Mouse (Mus musculus) midbrain, embryonic 15.5 days (tissue): ENCODE measurements around the gene Anapc10. TPM values are rescaled to one million over a fixed set of nuclear protein-coding genes. Genes with fewer than 3 reads are reported as not detected.
A peak's percentile ranks its signal among the peaks of the same experiment; 100 is the strongest.
"Not testable (repeated sequence)": the region's sequence is repeated elsewhere in the genome, so short reads cannot be mapped to it uniquely, and the experiment has no call there.

Experiments used
- ATAC-seq: fragments of 200-750 bp; cut with Nextera tagmentation; replicated peaks from 2 replicates; pipeline ENCODE4 v1.8.0; 2017; ENCODE audit warnings: moderate TSS enrichment
- H3K27ac ChIP-seq: fragments of 300-500 bp; sonication (generic); 2 replicates; pipeline ENCODE4 v1.5.1; 2015; ENCODE audit warnings: mild to moderate bottlenecking, inconsistent platforms
- H3K27me3 ChIP-seq: fragments of 300-500 bp; sonication (generic); replicated peaks from 2 replicates; pipeline ENCODE4 v1.6.1; 2015; ENCODE audit warnings: inconsistent platforms
- H3K36me3 ChIP-seq: fragments of 300-500 bp; sonication (generic); replicated peaks from 2 replicates; pipeline ENCODE4 v1.6.1; 2015; ENCODE audit warnings: inconsistent platforms
- H3K4me1 ChIP-seq: fragments of 300-500 bp; sonication (generic); 2 replicates; pipeline ENCODE4 v1.6.1; 2015; ENCODE audit warnings: inconsistent platforms
- H3K4me2 ChIP-seq: fragments of 300-500 bp; sonication (generic); 2 replicates; pipeline ENCODE4 v1.6.1; 2015; ENCODE audit warnings: inconsistent platforms, mild to moderate bottlenecking, moderate library complexity
- H3K4me3 ChIP-seq: fragments of 300-500 bp; sonication (generic); 2 replicates; pipeline ENCODE4 v1.5.1; 2015; ENCODE audit warnings: mild to moderate bottlenecking, inconsistent platforms
- H3K9ac ChIP-seq: fragments of 300-500 bp; sonication (generic); 2 replicates; pipeline ENCODE4 v1.6.1; 2015; ENCODE audit warnings: mild to moderate bottlenecking, inconsistent platforms
- H3K9me3 ChIP-seq: fragments of 300-500 bp; sonication (generic); 2 replicates; pipeline ENCODE4 v1.6.1; 2016; ENCODE audit warnings: inconsistent platforms
- WGBS: fragments of 180-500 bp; shearing (Covaris S2); methylation state at CpG from one replicate; pipeline ENCODE4 v1.1.7; 2015; ENCODE audit warnings: mixed read lengths; 5-methylcytosine and 5-hydroxymethylcytosine counted together
- polyA plus RNA-seq: library from polyadenylated mRNA; unstranded; fragments of >200 nt; fragmentation: Nextera tagmentation; extraction: Ambion mirVana; gene quantifications from 2 replicates; pipeline ENCODE4 v1.2.1, GENCODE M21; 2015

Anapc10 gene
- polyA plus RNA-seq: 29.2 and 32.1 TPM in 2 replicates

- Histone ChIP-seq H3K4me1 (peaks cover 16% of the 10 kb centered on the region), H3K9me3 (no peaks in the 10 kb centered on the region), H3K9ac (peak within 1 kb of the TSS; percentile 74), H3K36me3 (peaks cover 4% of the 10 kb centered on the region; the same call in 1 of the 2 replicates), H3K4me2 (peak within 1 kb of the TSS; percentile 89), H3K27me3 (no peaks in the 10 kb centered on the region), H3K4me3 (peak within 1 kb of the TSS; percentile 90), H3K27ac (peak within 1 kb of the TSS; percentile 90)
- ATAC-seq: peak; percentile 98
- WGBS: under 1% methylated on average over 73 of the region's 73 CpGs
Measured at GRCm38 (mm10) chr8:79711064-79711961, at the start of gene Anapc10, which contains the start of gene Abce1. Gene Anapc10, plus strand, starts transcription at chr8:79711820. Gene Abce1, minus strand, starts transcription at chr8:79711740.

DNA sequence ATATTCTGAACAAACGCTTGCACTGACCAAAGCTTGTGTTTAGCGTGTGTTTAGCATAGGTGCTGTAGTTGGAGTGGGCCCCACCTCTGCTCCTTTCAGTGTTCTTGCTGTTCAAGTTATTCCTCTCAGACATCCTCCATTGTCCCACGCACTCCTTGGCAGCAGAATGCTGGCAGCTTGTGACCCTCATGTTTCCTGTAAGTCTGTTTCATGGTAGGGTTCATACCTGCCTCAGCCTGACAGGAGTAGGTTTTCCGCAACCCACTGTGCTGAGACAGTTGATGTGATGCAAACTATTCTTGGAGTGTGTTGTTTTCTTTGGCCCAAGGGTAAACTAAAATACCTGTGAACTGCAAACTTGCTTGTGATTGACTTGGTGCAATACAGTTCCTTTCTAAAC lies 35.2 kb upstream of the Anapc10 start:
- Histone ChIP-seq H3K9ac (no peak overlapping the region), H3K9me3 (no peaks in the 10 kb centered on the region), H3K27me3 (no peaks in the 10 kb centered on the region), H3K4me3 (no peak overlapping the region), H3K36me3 (peaks cover 17% of the 10 kb centered on the region), H3K27ac (no peak overlapping the region), H3K4me1 (peaks cover 4% of the 10 kb centered on the region; the same call in 1 of the 2 replicates), H3K4me2 (no peak overlapping the region)
- no peak for ATAC-seq
- WGBS: 90% methylated on average over 4 of the region's 4 CpGs

DNA sequence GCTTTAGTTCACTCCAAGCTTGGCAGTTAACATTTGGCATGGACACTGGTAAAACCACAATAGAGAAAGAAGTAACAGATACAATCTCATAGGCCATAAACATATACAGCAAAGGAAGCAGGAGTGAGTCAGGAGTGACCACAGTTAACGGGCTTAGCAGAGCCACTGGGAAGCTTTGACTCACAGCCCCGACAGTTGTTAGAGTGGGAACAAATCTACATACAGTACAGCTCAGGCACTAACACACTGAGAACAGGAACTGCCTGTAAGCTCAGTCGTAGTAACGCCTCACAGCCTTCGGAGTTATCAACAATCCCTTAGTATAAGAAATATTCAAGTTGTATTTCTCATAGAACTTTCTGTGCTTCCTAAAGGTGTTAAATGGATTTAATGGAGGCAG lies 32.6 kb upstream of the Anapc10 start:
- H3K36me3 ChIP-seq: peaks cover 9% of the 10 kb centered on the region
- peaks cover 4% of the 10 kb centered on the region; the same call in 1 of the 2 replicates for H3K4me1 ChIP-seq
- 66% methylated on average over 5 of the region's 5 CpGs for WGBS
- no peak overlapping the region for H3K9ac ChIP-seq
- no peaks in the 10 kb centered on the region for H3K9me3 ChIP-seq
- no peak overlapping the region for H3K4me3 ChIP-seq
- H3K4me2 ChIP-seq: no peak overlapping the region
- H3K27ac ChIP-seq: no peak overlapping the region
- no peaks in the 10 kb centered on the region for H3K27me3 ChIP-seq
- ATAC-seq: no peak

GRCm38 (mm10) chr8:79680083-79680482 lies 31.5 kb upstream of the Anapc10 start:
- H3K36me3 ChIP-seq: peaks cover 15% of the 10 kb centered on the region
- not testable (repeated sequence) for H3K4me3 ChIP-seq, H3K9me3 ChIP-seq, H3K9ac ChIP-seq, H3K27me3 ChIP-seq, H3K27ac ChIP-seq, H3K4me1 ChIP-seq, ATAC-seq
- WGBS: 46% methylated on average over 10 of the region's 10 CpGs
- H3K4me2 ChIP-seq: peak overlapping the region; percentile 49

GRCm38 (mm10) chr8:79680555-79680954 lies 31.1 kb upstream of the Anapc10 start:
- no peak overlapping the region for H3K9ac ChIP-seq
- H3K9me3 ChIP-seq: no peaks in the 10 kb centered on the region
- H3K36me3 ChIP-seq: peaks cover 15% of the 10 kb centered on the region
- H3K27me3 ChIP-seq: no peaks in the 10 kb centered on the region
- peak overlapping the region; percentile 49 for H3K4me2 ChIP-seq
- H3K4me3 ChIP-seq: peak overlapping the region; percentile 29
- H3K4me1 ChIP-seq: peaks cover 4% of the 10 kb centered on the region; the same call in 1 of the 2 replicates
- no peak overlapping the region for H3K27ac ChIP-seq
- WGBS: 12% methylated on average over 34 of the region's 34 CpGs
- ATAC-seq: peak; percentile 50; the same call in 1 of the 2 replicates

DNA sequence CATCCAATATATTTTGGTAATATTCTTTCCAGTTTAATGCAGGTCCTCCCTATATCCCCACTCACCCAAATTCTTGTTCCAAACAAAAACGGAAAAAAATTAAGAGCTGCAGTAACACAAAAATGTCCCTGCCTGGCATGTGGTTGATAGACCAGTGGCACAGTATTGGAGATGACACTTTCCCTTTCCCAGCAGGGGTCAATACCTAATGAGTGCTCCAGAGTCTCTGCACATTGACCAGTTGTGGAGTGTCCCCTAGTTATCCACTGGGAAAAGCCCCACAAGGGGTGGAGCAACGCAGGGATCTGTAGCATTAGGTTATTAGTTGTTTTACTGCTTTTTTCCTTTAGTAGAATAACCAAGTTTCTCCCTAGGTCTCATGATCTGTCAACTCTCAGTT lies 30.7 kb upstream of the Anapc10 start:
- Histone ChIP-seq H3K27ac (no peak overlapping the region), H3K27me3 (no peaks in the 10 kb centered on the region), H3K4me3 (peak overlapping the region; percentile 29), H3K4me1 (peaks cover 4% of the 10 kb centered on the region; the same call in 1 of the 2 replicates), H3K9ac (no peak overlapping the region), H3K9me3 (no peaks in the 10 kb centered on the region), H3K36me3 (peaks cover 15% of the 10 kb centered on the region), H3K4me2 (peak overlapping the region; percentile 49)
- WGBS: 44% methylated on average over 2 of the region's 2 CpGs
- ATAC-seq: peak; percentile 65; the same call in 1 of the 2 replicates

DNA sequence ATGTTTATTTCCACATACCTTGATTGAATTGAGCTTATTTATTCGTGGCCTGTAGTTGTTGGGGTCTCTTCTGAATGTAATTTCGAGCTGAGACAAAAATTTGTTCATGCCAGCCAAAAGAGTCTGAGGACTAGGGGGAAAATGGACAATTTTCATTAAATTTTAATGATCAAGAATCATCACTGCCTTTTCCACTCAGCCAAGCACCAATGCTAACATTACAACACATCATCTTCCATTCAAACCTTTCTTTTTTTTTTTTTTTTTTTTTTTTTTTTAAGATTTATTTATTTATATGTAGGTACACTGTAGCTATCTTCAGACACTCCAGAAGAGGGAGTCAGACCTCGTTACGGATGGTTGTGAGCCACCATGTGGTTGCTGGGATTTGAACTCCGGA lies 25.7 kb upstream of the Anapc10 start:
- H3K27me3 ChIP-seq, H3K4me1 ChIP-seq, H3K9me3 ChIP-seq, H3K4me3 ChIP-seq, H3K4me2 ChIP-seq, H3K27ac ChIP-seq, ATAC-seq, H3K9ac ChIP-seq: not testable (repeated sequence)
- peaks cover 44% of the 10 kb centered on the region for H3K36me3 ChIP-seq
- WGBS: 97% methylated on average over 5 of the region's 5 CpGs

DNA sequence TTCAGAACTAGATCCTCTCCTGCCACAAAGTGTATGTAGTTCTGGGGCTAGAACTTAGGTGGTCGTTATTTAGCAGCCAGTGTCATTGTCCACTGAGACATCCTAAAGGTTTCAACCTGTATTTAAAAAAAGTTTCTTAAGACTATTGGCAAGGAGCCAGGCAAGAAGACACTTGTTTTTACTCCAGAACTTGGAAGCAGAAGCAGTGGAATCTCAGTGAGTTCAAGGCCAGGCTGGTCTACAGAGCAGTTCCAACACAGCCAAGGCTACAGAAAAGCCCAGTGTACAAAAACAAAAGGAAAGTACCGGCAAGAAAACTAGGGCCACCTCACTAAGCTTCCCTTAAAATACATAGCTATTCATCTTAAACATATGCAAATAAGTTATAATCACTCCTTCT lies 19.1 kb upstream of the Anapc10 start:
- Histone ChIP-seq H3K27me3 (no peaks in the 10 kb centered on the region), H3K4me3 (no peak overlapping the region), H3K27ac (no peak overlapping the region), H3K4me2 (no peak overlapping the region), H3K9ac (no peak overlapping the region), H3K4me1 (no peaks in the 10 kb centered on the region), H3K9me3 (no peaks in the 10 kb centered on the region), H3K36me3 (peaks cover 54% of the 10 kb centered on the region)
- ATAC-seq: no peak
- WGBS: 87% methylated on average over 2 of the region's 2 CpGs

- Histone ChIP-seq H3K4me1 (peaks cover 7% of the 10 kb centered on the region; the same call in 1 of the 2 replicates), H3K27me3 (no peaks in the 10 kb centered on the region), H3K9ac (no peak overlapping the region), H3K4me2 (no peak overlapping the region), H3K36me3 (peaks cover 36% of the 10 kb centered on the region), H3K27ac (no peak overlapping the region), H3K9me3 (no peaks in the 10 kb centered on the region), H3K4me3 (no peak overlapping the region)
- WGBS: 95% methylated on average over 3 of the region's 3 CpGs
- ATAC-seq: no peak
Measured at GRCm38 (mm10) chr8:79706687-79707086, 4.9 kb upstream of the Anapc10 start.

GRCm38 (mm10) chr8:79712676-79713075 lies 1.1 kb downstream of the Anapc10 start:
- 55% methylated on average over 6 of the region's 6 CpGs for WGBS
- Histone ChIP-seq H3K9ac (no peak overlapping the region), H3K4me2 (peak overlapping the region; percentile 60), H3K9me3 (no peaks in the 10 kb centered on the region), H3K4me3 (peak overlapping the region; percentile 13; the same call in 1 of the 2 replicates), H3K36me3 (no peaks in the 10 kb centered on the region), H3K4me1 (peaks cover 16% of the 10 kb centered on the region), H3K27ac (no peak overlapping the region), H3K27me3 (no peaks in the 10 kb centered on the region)
- ATAC-seq: no peak

DNA sequence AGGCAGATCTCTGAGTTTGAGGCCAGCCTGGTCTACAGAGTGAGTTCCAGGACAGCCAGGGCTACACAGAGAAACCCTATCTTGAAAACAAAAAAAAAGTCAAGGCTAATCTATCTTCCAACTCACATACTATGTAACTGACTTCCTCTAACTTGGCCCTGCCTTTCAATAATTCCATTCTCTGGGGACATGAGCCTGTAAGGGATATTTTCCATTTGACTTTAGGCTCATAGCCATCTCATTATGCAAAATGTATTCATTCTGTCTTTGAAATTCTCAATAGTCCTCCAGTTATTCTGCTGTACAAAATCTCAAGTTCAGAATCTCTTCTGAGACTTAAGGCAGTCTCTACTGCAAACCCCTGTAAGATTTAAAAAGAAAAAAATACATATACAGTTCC lies 9.9 kb downstream of the Anapc10 start:
- ATAC-seq: no peak
- peaks cover 4% of the 10 kb centered on the region; the same call in 1 of the 2 replicates for H3K36me3 ChIP-seq
- H3K4me3 ChIP-seq: no peak overlapping the region
- H3K9ac ChIP-seq: no peak overlapping the region
- no peak overlapping the region for H3K4me2 ChIP-seq
- H3K4me1 ChIP-seq: no peaks in the 10 kb centered on the region
- H3K27ac ChIP-seq: no peak overlapping the region
- no peaks in the 10 kb centered on the region for H3K9me3 ChIP-seq
- H3K27me3 ChIP-seq: no peaks in the 10 kb centered on the region

- Histone ChIP-seq H3K4me2 (no peak overlapping the region), H3K36me3 (peaks cover 7% of the 10 kb centered on the region; the same call in 1 of the 2 replicates), H3K4me1 (no peaks in the 10 kb centered on the region), H3K9me3 (no peaks in the 10 kb centered on the region), H3K27ac (no peak overlapping the region), H3K27me3 (no peaks in the 10 kb centered on the region), H3K9ac (no peak overlapping the region), H3K4me3 (no peak overlapping the region)
- ATAC-seq: no peak
Measured at GRCm38 (mm10) chr8:79723308-79723707, 11.7 kb downstream of the Anapc10 start.
